Mouse (Mus musculus): ENCODE measurements around the gene Tmcc1. TPM values are rescaled to one million over a fixed set of nuclear protein-coding genes. Genes with fewer than 3 reads are reported as not detected.
"Not testable (repeated sequence)": the region's sequence is repeated elsewhere in the genome, so short reads cannot be mapped to it uniquely, and the experiment has no call there.

Tmcc1 gene
- polyA plus RNA-seq, 1 experiment = 20.5 TPM

DNA sequence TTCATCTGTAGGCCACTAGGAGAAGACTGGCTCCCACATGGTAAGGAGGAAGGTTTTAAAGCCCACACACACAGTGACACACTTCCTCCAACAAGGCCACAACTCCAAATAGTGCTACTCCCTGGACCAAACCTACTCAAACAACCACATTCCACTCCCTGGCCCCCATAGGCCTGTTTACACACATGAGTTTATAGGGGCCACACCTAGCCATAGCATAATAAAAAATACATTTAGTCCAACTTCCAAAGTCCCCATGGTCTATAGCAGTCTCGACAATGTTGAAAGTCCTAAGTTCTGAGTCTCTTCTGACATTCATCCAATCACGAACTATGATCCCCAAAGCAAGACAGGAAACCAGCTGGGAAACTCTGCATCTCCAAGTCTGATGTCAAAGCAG lies 14.9 kb downstream of the Tmcc1 start:
- Histone ChIP-seq H3K4me3 (ENCODE audit: low read depth, low read length) (no peak overlapping the region), H3K4me1 (ENCODE audit: control insufficient read depth, insufficient read depth, low read length) (no peaks in the 10 kb centered on the region), H3K9ac (ENCODE audit: low read depth, poor library complexity, severe bottlenecking) (no peak overlapping the region), H3K36me3 (ENCODE audit: control insufficient read depth, insufficient read depth, low read length, poor library complexity, severe bottlenecking) (no peaks in the 10 kb centered on the region), H3K27me3 (ENCODE audit: control insufficient read depth, insufficient read depth, low read length, poor library complexity, severe bottlenecking) (no peaks in the 10 kb centered on the region), H3K9me3 (replicated peaks; ENCODE audit: control insufficient read depth, insufficient read depth, low read length, poor library complexity, severe bottlenecking) (no peaks in the 10 kb centered on the region), H3K27ac (ENCODE audit: insufficient read depth, low read length) (no peak overlapping the region)
- no peak for TF ChIP-seq POLR2A (IDR thresholded peaks at IDR 0.05; ENCODE audit: insufficient read depth, low read length)
- TF ChIP-seq CTCF (IDR thresholded peaks at IDR 0.05; ENCODE audit: low read depth, low read length) = no peak
- no peak for TF ChIP-seq EP300 (IDR thresholded peaks at IDR 0.05; ENCODE audit: insufficient read depth, low read depth, low read length)

DNA sequence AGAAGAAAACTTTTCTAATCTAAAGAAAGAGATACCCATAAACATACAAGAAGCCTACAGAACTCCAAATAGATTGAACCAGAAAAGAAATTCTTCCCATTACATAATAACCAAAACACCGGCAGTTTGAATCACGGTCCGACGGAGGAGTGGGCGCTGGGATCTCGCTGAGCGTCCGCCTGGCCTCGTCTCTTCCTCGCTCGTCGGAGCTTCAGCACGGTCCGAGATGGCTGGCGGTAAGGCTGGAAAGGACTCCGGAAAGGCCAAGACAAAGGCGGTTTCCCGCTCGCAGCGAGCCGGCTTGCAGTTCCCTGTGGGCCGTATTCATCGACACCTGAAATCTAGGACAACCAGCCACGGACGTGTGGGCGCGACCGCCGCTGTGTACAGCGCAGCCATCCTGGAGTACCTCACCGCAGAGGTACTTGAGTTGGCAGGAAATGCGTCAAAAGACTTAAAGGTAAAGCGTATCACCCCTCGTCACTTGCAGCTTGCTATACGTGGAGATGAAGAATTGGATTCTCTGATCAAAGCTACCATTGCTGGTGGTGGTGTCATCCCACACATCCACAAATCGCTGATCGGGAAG lies 19.7 kb downstream of the Tmcc1 start:
- H3K9me3 ChIP-seq (replicated peaks; ENCODE audit: control insufficient read depth, insufficient read depth, low read length, poor library complexity, severe bottlenecking); H3K4me1 ChIP-seq (ENCODE audit: control insufficient read depth, insufficient read depth, low read length); H3K27me3 ChIP-seq (ENCODE audit: control insufficient read depth, insufficient read depth, low read length, poor library complexity, severe bottlenecking); H3K4me3 ChIP-seq (ENCODE audit: low read depth, low read length); H3K36me3 ChIP-seq (ENCODE audit: control insufficient read depth, insufficient read depth, low read length, poor library complexity, severe bottlenecking); H3K27ac ChIP-seq (ENCODE audit: insufficient read depth, low read length); H3K9ac ChIP-seq (ENCODE audit: low read depth, poor library complexity, severe bottlenecking): not testable (repeated sequence)

DNA sequence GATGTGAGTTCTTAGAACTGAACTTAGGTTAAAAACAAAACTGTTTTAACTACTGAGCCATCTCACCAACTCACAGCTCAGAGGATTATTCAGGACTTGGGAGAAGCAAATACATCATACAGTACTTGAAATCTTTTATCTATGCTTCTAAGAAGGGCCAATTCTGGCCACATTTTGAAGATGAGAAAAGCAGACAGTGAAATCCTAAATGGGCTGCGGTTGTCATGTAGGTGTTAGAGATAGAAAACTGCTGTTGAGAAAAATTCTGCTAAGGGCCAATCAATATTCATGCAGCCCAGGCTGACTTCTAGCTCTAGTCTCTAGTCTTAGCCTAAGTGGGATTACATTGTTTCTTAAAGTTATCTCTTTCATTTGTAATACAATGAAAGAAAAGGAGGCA lies 26.9 kb downstream of the Tmcc1 start:
- 0 out of 2 replicates have a peak, but pooled peaks cover 3% of the 10 kb centered on the region for H3K9me3 ChIP-seq (replicated peaks; ENCODE audit: control insufficient read depth, insufficient read depth, low read length, poor library complexity, severe bottlenecking)
- no peak overlapping the region for H3K4me3 ChIP-seq (ENCODE audit: low read depth, low read length)
- no peaks in the 10 kb centered on the region for H3K36me3 ChIP-seq (ENCODE audit: control insufficient read depth, insufficient read depth, low read length, poor library complexity, severe bottlenecking)
- no peaks in the 10 kb centered on the region for H3K27me3 ChIP-seq (ENCODE audit: control insufficient read depth, insufficient read depth, low read length, poor library complexity, severe bottlenecking)
- no peak overlapping the region for H3K27ac ChIP-seq (ENCODE audit: insufficient read depth, low read length)
- no peak overlapping the region for H3K9ac ChIP-seq (ENCODE audit: low read depth, poor library complexity, severe bottlenecking)
- H3K4me1 ChIP-seq (ENCODE audit: control insufficient read depth, insufficient read depth, low read length) = no peaks in the 10 kb centered on the region
- TF ChIP-seq CTCF (IDR thresholded peaks at IDR 0.05; ENCODE audit: low read depth, low read length) (no peak), EP300 (IDR thresholded peaks at IDR 0.05; ENCODE audit: insufficient read depth, low read depth, low read length) (no peak), POLR2A (IDR thresholded peaks at IDR 0.05; ENCODE audit: insufficient read depth, low read length) (no peak)

DNA sequence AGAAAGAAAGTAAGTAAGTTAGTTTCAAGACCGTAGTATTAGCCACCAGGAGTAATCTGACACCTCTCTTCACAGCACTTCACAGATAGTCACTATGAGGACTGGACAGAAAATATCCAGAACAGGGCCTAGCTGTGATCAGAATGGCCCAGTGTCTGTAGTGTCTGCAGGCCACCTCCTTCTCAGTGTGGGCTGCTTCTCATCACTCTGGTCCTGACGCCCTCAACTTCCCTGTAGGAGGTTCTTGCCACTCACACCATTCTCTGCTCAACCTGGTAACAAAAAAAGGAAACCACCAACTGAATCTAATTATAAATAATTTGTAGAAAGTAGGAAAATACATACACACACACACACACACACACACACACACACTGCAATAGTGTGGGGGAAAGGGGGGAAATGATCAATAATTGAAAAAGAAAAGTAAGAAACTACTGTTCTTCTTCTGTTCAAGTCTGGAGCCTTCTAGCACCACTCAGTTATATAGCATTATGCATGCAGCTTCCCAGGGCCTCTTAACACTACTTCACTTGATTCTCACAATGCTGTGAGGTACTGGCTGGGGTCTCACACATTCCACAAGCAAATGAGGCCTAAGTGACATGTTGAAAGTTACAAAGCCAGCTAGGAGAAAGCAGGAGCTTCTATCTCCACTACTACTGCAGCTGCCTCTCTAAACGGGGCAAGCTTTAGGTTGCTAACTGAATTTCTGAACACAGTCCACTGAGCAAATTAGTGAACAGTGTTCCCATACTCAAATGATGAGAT lies 38.2 kb downstream of the Tmcc1 start:
- no peak overlapping the region for H3K9ac ChIP-seq (ENCODE audit: low read depth, poor library complexity, severe bottlenecking)
- TF ChIP-seq EP300 (IDR thresholded peaks at IDR 0.05; ENCODE audit: insufficient read depth, low read depth, low read length) = no peak
- TF ChIP-seq POLR2A (IDR thresholded peaks at IDR 0.05; ENCODE audit: insufficient read depth, low read length) = no peak
- TF ChIP-seq CTCF (IDR thresholded peaks at IDR 0.05; ENCODE audit: low read depth, low read length) = no peak
- H3K36me3 ChIP-seq (ENCODE audit: control insufficient read depth, insufficient read depth, low read length, poor library complexity, severe bottlenecking) = no peaks in the 10 kb centered on the region
- H3K4me1 ChIP-seq (ENCODE audit: control insufficient read depth, insufficient read depth, low read length) = no peaks in the 10 kb centered on the region
- H3K27ac ChIP-seq (ENCODE audit: insufficient read depth, low read length) = no peak overlapping the region
- no peaks in the 10 kb centered on the region for H3K9me3 ChIP-seq (replicated peaks; ENCODE audit: control insufficient read depth, insufficient read depth, low read length, poor library complexity, severe bottlenecking)
- H3K27me3 ChIP-seq (ENCODE audit: control insufficient read depth, insufficient read depth, low read length, poor library complexity, severe bottlenecking) = no peaks in the 10 kb centered on the region
- H3K4me3 ChIP-seq (ENCODE audit: low read depth, low read length) = no peak overlapping the region

DNA sequence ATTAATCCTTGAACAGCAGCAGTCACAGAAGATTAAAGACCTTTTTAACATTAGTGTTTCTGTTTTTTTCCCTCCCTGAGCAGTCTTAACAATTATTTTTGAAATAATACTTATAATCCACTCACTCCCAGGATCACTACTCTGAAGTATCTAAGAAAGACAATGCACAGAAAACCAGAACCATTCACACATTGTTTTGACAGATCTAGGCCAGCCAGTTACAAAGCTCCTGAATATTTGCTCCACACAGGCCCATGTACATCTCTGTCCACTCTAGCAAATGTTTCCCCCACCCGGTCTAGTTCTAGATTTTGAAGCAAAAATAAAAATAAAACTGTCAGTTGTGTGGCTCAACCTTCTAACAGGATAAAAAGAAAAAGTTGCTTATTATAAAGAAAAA lies 45.9 kb downstream of the Tmcc1 start:
- no peaks in the 10 kb centered on the region for H3K9me3 ChIP-seq (replicated peaks; ENCODE audit: control insufficient read depth, insufficient read depth, low read length, poor library complexity, severe bottlenecking)
- no peaks in the 10 kb centered on the region for H3K27me3 ChIP-seq (ENCODE audit: control insufficient read depth, insufficient read depth, low read length, poor library complexity, severe bottlenecking)
- no peak overlapping the region for H3K9ac ChIP-seq (ENCODE audit: low read depth, poor library complexity, severe bottlenecking)
- no peaks in the 10 kb centered on the region for H3K36me3 ChIP-seq (ENCODE audit: control insufficient read depth, insufficient read depth, low read length, poor library complexity, severe bottlenecking)
- H3K4me3 ChIP-seq (ENCODE audit: low read depth, low read length) = no peak overlapping the region
- TF ChIP-seq CTCF (IDR thresholded peaks at IDR 0.05; ENCODE audit: low read depth, low read length) (no peak), POLR2A (IDR thresholded peaks at IDR 0.05; ENCODE audit: insufficient read depth, low read length) (no peak), EP300 (IDR thresholded peaks at IDR 0.05; ENCODE audit: insufficient read depth, low read depth, low read length) (no peak)
- H3K27ac ChIP-seq (ENCODE audit: insufficient read depth, low read length) = no peak overlapping the region
- no peaks in the 10 kb centered on the region for H3K4me1 ChIP-seq (ENCODE audit: control insufficient read depth, insufficient read depth, low read length)

DNA sequence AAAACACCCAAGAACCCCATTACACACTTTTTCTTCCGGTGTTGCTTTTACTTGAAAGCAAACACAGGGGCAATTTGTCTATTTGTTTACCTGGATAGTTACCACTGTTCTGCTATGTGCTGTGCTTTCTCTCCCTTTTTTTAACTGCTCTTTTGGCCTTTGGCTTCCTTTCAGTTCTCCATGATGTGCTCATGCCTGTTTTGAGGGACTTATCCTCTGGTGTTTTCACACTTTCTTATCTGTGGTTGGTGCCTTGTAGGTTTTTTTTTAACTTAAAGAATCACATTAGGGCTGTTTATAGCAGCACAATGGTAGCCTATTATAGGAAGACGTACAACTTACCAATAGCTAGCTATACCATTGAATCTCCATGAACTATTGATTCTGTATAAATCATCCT lies 51.6 kb downstream of the Tmcc1 start:
- Histone ChIP-seq H3K4me1 (ENCODE audit: control insufficient read depth, insufficient read depth, low read length) (no peaks in the 10 kb centered on the region), H3K4me3 (ENCODE audit: low read depth, low read length) (no peak overlapping the region), H3K27ac (ENCODE audit: insufficient read depth, low read length) (no peak overlapping the region), H3K27me3 (ENCODE audit: control insufficient read depth, insufficient read depth, low read length, poor library complexity, severe bottlenecking) (no peaks in the 10 kb centered on the region), H3K9ac (ENCODE audit: low read depth, poor library complexity, severe bottlenecking) (no peak overlapping the region), H3K9me3 (replicated peaks; ENCODE audit: control insufficient read depth, insufficient read depth, low read length, poor library complexity, severe bottlenecking) (no peaks in the 10 kb centered on the region), H3K36me3 (ENCODE audit: control insufficient read depth, insufficient read depth, low read length, poor library complexity, severe bottlenecking) (no peaks in the 10 kb centered on the region)
- TF ChIP-seq POLR2A (IDR thresholded peaks at IDR 0.05; ENCODE audit: insufficient read depth, low read length) = no peak
- no peak for TF ChIP-seq CTCF (IDR thresholded peaks at IDR 0.05; ENCODE audit: low read depth, low read length)
